Mouse (Mus musculus) induced T-regulatory cell, adult 2 months (primary cell): ENCODE measurements around the gene Spns1.
"Not testable (repeated sequence)": the region's sequence is repeated elsewhere in the genome, so short reads cannot be mapped to it uniquely, and the experiment has no call there.

ENCODE experiments used
- DNase-seq: peaks from one replicate; pipeline ENCODE4 v3.0.0-alpha.2; 2012; ENCODE audit warnings: low read depth

Spns1 gene

GRCm38 (mm10) chr7:126377278-126378158 lies at the start of gene Spns1:
Spns1 (minus strand) TSS chr7:126377450.
- peak; percentile 99 for DNase-seq

DNA sequence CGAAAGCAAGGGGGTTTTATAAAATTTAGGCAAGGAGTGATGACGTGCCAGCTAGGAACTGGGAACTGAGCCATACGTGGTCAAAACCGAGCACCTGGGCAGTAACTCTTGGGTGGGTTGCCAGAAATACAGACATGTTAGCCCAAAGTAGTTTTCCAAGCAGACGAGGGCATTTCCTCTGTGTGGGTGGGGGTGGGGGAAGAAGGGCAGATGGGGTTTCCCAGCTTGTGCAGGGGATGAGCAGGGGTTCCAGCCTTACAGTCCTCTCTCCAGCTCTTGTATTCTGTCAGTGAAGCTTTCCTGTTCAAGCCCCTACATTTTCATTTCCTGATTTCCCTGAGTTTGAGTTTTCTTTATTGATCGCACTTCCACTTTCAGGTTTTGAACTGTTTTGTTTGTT lies 46.9 kb upstream of the Spns1 start:
- DNase-seq, result peak; percentile 20

- DNase-seq, result peak; percentile 53
Measured at GRCm38 (mm10) chr7:126421756-126422155, 44.5 kb upstream of the Spns1 start.

DNA sequence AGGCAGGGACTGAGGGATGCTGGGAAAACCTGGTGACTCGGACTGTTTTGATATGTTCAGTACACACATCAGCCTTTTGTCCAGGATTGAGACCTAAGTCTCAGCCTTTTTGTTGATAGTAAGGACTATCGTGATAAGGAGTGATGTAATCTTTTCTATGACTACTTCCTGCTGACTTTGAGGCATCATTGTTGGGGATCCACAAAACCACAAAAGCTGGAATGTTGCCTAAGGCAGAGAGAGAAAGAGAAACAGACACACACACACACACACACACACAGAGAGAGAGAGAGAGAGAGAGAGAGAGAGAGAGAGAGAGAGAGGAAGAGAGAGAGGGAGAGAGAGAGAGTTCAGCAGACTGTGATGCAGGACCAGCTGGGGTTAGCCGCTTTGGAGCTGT lies 41.2 kb upstream of the Spns1 start:
- no peak for DNase-seq

GRCm38 (mm10) chr7:126417606-126418005 lies 40.4 kb upstream of the Spns1 start:
- no peak for DNase-seq

DNA sequence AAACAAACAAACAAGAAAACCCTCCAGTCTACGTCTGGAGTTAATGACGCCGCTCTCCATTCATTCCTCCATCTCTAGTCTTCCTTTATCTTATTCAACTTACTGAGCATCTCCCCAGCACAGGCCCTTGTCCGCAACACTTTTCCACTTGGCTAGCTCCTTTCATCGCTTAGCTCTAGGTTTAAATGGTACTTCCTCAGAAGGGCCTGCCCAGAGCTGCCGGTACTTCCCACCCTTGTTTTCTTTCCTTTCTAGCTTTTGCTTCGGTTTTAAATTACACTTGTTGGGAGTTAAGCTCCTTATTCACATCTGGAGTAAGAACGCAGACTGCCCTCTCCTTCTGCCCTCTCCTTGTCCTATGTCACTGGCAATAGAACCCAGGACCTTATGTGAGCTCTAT lies 39.8 kb upstream of the Spns1 start:
- no peak for DNase-seq

GRCm38 (mm10) chr7:126416615-126417014 lies 39.4 kb upstream of the Spns1 start:
- DNase-seq, result no peak

DNA sequence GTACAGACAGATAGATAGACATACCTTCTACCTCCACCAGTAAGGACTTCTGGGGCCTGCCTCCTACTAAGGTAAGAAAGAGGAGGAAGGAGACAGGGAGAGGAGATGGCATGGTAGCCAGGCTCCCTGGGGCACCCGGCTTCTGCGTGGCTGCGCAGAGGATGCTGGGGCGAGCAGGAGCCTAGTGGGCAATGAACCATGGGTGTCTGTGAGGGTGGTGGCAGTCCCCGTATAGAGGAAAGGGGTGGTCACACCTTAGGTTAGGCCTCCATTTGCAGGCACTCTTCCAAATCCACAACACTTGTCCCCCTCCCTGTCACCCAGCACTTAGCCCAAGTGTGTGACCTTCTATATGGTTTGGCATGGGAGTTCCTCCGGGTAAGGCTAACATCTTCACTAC lies 37.5 kb upstream of the Spns1 start, which contains the start of gene Cd19:
Cd19 (minus strand) TSS at position 165 of the 400 bp plus-strand sequence.
- DNase-seq, result no peak

GRCm38 (mm10) chr7:126411061-126411460 lies 33.8 kb upstream of the Spns1 start:
- DNase-seq, result no peak

- DNase-seq, result no peak
Measured at GRCm38 (mm10) chr7:126408686-126409085, 31.4 kb upstream of the Spns1 start.

- not testable (repeated sequence) for DNase-seq
Measured at GRCm38 (mm10) chr7:126402518-126402917, 25.3 kb upstream of the Spns1 start.

GRCm38 (mm10) chr7:126399548-126399947 lies 22.3 kb upstream of the Spns1 start:
- DNase-seq, result peak; percentile 95

- DNase-seq, result no peak
Measured at GRCm38 (mm10) chr7:126397822-126398221, 20.6 kb upstream of the Spns1 start.

DNA sequence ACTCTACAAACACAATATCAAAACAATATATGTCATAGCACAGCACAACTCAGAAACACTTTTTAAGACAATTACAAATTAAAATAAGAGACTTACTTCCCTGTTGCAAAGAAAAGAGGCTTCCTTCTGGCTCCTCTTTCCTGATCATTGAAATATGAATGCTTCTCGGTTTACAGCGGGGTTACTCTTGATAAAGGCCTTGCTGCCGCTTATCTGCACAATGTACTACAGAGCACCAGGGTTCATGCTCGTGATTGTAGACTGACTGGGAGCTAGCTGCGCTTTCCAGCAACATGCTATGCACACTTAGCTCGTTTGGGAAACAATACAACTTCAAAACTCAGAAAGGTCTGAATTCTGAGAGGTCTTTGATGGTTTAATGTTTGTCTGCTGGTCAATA lies 20.0 kb upstream of the Spns1 start:
- DNase-seq, result no peak

GRCm38 (mm10) chr7:126396298-126397119 lies 19.3 kb upstream of the Spns1 start, which contains the start of gene Nfatc2ip:
Nfatc2ip (minus strand) TSS chr7:126396737.
- DNase-seq, result peak; percentile 100

- not testable (repeated sequence) for DNase-seq
Measured at GRCm38 (mm10) chr7:126392086-126392884, 15.0 kb upstream of the Spns1 start.

DNA sequence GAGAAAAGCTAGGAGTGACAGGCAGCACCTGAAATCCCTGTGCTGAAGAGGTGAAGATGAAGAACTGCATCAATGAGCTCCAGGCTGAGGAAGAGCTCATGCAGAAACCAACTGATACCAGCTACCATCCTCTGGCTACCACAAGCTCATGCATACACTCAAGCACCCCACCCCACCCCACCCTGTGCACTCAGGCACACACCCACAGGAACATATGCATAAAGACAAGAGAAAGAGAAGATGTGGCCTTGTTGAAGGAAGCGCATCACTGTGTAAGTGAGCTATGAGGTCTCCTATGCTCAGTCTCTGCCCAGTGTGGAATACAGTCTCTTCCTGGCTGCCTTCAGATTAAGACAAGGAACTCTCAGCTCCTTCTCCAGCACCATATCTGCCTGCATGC lies 10.9 kb upstream of the Spns1 start:
- DNase-seq, result no peak

- no peak for DNase-seq
Measured at GRCm38 (mm10) chr7:126383565-126383964, 6.3 kb upstream of the Spns1 start.

DNA sequence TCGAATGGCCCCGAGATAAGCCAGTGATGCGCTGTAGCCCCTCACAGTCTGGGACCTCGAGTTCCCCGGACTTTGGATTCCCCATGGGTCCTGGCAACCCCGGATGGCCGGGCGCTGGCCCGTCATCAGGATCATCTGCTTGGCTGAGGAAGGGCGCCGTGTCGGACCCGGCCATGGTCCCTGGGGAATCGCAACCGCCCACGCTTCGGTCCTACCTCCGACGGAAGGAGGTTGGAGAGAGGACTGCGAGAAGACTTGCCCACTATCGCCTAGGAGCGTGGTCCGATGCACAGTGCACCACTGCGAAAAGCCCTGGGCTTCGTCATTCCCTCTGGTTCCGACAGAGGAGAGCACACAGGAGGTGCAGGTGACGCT lies 360 bp downstream of the Spns1 start:
- DNase-seq, result no peak

DNA sequence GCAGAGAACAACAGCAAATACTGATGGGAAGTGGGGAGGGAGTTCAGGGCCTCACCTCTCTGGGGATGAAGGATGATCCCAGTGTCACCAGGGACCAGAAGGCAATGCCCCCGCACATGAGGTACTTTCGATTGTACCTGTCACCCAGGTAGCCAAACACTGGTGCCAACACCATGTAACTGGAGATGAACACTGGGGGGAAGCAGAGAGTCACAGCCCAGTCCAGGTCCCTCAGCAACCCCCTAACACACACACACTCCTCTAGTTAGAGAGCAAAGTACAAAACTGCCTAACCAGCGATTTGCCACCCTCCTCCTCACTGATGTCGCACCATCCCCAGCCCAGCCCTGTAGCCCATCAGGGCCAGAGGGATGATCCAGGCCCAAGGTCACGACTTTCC lies 2.2 kb downstream of the Spns1 start:
- DNase-seq, result no peak

- no peak for DNase-seq
Measured at GRCm38 (mm10) chr7:126374526-126374925, 2.7 kb downstream of the Spns1 start.

- no peak for DNase-seq
Measured at GRCm38 (mm10) chr7:126373007-126373406, 4.2 kb downstream of the Spns1 start.
